Mouse (Mus musculus): ENCODE data around the gene Tmem200a.

DNA sequence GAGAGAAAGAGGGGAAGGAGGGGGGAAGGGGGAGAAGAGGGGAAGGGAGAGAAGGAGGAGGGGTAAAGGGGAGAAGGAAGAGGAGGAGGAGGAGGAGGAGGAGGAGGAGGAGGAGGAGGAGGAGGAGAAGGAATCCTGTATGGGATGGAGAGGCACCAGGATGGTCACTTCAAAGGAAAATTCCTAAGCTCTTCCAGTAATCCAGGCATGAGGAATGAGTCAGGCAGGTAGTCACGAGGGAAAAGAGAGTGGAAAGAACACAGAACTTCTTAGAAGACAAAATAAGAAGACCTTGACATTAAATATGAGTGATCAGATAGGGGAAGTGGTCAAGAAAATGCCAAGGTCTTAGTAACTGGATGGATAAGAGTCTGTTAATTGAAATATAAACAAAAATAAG, 64.6 kb downstream of the Tmem200a start:
- no peak for TF ChIP-seq POLR2A (IDR thresholded peaks at IDR 0.05; ENCODE audit: extremely low read depth, insufficient read depth, low read length)
- no peak for TF ChIP-seq CTCF (IDR thresholded peaks at IDR 0.05; ENCODE audit: low read depth, low read length)
